Mouse (Mus musculus): Measurements from ENCODE around the gene Ppp1r27.

GRCm38 (mm10) chr11:120522581-120522980 lies 28.4 kb downstream of the Ppp1r27 start:
- no peak for TF ChIP-seq CTCF (IDR thresholded peaks at IDR 0.05)
- TF ChIP-seq EP300 (IDR thresholded peaks at IDR 0.05; ENCODE audit: insufficient read depth, low read depth, low read length) = no peak
- no peak for TF ChIP-seq POLR2A (IDR thresholded peaks at IDR 0.05; ENCODE audit: insufficient read depth, low read depth, low read length)

All from heart, adult 2 months (tissue).